Mouse (Mus musculus) kidney, postnatal 36 days (tissue): ENCODE measurements around the gene Bpifa1.
"Not testable (repeated sequence)": the region's sequence is repeated elsewhere in the genome, so short reads cannot be mapped to it uniquely, and the experiment has no call there.

Source experiments
- DNase-seq, 2 experiments: peaks; one replicate each; pipeline ENCODE4 v3.0.0; 2021 to 2022; ENCODE audit warnings: mixed read lengths in 2 of 2

The Bpifa1 gene

DNA sequence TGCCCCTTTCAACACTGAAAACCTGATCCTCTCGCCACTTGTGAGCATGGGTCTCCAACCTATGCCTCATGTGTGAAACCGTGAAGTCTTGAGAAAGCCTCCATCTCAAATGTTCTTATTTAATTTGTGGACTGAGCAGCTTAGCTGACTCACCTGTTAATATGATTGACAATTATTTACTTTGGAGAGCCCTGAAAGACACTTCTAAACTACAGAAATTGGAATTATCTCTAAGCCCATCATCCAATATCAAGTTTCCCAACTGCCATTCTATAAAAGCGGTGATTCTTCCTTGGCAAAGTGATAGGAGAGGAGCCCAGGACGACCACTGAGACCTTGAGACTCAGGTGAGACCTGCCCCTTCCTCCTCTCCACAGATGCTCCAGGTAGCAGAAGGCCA, at the start of gene Bpifa1:
Gene Bpifa1, plus strand, starts transcription at position 301 of the 400 bp plus-strand sequence.
- DNase-seq, result no peak

DNA sequence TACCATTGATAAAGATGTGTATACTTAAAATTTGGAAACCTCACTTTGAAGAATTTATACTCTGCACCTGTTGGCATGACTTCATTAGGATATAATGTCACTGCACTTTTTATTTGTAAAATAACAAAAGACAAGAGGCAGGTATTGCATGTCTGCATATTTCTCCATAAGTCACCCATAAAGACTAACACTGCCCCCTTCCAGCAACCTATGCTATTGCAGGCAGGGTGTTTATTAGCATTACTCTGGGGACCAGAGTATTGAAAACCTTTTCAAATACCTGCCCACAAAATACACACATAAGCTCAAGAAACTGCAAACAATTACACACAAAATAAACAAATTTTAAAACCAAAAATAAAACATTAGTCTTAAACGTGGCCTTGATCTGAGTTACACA, 44.9 kb upstream of the Bpifa1 start:
- DNase-seq, result peak in 1 of 2 experiments; percentile 5

DNA sequence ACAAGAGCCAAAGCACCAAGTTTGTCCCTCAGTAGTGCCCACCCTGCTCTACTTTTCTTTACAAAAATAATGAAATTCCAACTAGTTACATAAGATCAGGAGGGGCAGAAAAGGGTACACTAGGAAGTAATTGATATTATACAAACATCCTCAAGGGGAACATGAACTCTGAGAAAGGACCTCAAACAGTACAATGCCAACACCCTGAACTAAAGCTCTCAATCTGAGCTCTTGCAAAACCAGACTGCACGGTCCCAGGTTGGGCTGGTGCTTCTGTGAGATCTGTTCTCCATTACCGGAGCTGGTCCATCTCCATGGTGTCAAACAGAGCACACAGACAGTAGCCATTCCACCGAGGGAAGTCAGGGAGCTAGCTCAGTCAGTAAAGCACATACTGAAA, 25.3 kb upstream of the Bpifa1 start:
- no peak for DNase-seq

DNA sequence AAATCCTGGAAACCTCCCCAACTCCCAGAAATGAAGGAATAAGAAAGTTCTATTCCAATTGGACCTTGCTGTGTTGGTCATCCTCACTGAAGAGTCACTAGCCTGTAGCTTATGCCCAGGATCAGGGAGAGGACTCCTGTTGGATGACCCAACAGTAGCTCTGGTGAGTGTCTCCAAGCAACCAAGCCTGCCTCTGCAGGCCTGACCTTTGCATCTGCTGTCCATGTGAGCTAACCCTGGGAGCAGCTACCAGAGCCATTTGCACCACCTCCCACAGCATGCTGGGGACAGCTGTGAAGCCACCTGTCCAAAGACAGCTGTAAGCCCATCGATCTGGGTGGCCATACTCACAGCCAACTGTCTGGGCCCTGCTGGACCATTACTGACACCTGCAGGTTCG, 12.6 kb upstream of the Bpifa1 start, which contains the start of gene Bpifa3:
Gene Bpifa3, plus strand, starts transcription at position 217 of the 400 bp plus-strand sequence.
- no peak for DNase-seq

DNA sequence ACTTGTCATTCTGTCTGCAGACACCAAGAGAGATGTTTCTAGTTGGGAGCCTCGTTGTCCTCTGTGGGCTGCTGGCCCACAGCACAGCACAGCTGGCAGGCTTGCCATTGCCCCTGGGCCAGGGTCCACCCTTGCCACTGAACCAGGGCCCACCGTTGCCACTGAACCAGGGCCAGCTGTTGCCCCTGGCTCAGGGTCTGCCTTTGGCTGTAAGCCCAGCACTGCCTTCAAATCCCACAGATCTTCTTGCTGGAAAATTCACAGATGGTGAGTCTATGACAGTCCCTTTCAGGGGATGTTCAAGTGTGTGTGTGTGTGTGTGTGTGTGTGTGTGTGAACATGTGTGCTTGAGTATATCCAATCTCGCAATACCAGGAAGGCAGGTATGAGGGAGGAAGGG, 1.1 kb downstream of the Bpifa1 start:
- DNase-seq, result no peak

DNA sequence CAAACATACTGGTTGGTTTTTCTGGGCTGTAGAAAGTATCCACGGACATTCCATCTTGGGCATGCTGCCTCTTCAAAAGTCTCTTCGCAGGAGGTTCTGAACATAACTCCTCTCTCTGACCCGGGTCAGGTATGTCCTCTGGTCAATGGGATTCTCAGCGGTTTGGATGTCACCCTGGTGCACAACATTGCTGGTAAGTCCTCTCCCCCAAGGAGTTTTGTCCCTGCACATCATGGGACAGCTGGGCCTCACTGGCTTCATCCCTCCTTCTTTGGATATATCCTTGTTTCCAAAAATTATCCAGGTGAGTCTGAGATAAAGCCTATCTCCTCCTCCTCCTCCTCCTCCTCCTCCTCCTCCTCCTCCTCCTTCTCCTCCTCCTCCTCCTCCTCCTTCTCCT, 4.8 kb downstream of the Bpifa1 start:
- no peak for DNase-seq

DNA sequence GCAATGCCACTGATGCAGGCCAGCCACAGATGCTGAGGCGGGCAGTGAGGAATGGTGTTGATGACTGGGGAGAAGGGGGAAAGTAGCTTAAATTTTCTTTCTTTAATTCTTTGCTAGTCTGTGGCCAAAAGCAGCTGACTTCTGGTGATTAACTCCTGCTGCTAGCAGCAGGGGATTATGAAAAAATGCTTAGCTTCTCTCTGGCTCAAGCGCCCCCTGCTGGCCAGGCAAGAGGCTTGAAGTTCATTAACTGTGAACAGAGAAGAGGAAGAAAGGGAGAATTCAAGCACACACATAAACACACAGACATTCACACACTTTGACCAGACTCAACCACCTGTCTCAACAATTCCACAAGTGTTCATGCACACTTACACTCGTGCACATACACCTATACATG, 15.8 kb downstream of the Bpifa1 start:
- DNase-seq, result peak; percentile 3 to 72

DNA sequence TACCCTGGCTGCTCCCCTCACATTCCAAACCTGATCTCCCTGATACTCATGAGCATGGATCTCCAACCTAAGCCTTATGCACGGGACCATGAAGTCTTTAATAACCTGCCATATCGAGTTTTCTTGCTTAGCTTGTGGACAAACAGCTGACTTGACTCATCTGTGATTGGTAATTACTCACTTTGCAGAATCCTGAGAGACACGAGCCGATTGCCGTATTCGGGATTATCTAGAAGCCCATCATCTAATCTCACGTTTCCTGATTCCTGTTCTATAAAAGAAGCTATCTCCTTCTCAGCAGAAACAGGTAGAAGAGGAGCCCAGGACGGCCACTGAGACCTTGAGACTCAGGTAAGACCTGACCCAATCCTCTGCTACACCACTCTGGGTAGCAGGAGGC, 19.6 kb downstream of the Bpifa1 start, which contains the start of gene Bpifa5:
Gene Bpifa5, plus strand, starts transcription at position 301 of the 400 bp plus-strand sequence.
- DNase-seq, result no peak

DNA sequence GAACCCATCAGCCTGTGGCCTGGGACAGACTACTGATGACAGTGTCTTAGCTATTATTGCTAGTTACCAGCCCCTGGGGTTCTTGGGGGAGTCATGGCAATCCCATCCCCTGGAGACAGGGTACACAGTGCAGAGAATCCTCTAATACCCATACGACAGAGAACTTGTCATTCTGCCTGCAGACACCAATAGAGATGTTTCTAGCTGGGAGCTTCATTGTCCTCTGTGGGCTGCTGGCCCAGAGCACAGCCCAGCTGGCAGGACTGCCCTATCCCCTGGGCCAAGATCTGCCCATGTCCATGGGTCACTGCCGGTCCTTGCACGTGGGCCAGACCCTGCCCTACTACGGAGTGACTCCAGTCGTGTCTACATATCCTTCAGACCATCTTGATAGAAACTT, 20.6 kb downstream of the Bpifa1 start:
- DNase-seq, result no peak

DNA sequence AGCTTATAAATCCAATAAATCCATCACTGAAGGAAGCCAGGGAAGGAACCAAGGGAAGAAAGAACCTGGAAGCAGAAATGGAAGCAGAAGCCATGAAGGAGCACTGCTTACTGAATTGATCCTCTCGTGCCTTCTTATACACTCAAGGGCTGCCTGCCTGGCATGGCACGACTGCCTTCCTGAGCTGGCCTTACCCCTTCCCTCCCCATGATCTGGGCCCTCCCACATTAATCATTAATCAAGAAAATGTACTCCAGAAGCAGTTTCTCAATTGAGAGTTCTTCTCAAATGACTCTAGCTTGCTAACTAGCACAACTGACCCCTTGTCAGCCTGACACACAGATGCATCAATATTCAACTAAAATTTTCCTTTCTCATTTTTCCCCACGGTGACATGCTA, 26.5 kb downstream of the Bpifa1 start:
- peak; percentile 40 to 72 for DNase-seq

DNA sequence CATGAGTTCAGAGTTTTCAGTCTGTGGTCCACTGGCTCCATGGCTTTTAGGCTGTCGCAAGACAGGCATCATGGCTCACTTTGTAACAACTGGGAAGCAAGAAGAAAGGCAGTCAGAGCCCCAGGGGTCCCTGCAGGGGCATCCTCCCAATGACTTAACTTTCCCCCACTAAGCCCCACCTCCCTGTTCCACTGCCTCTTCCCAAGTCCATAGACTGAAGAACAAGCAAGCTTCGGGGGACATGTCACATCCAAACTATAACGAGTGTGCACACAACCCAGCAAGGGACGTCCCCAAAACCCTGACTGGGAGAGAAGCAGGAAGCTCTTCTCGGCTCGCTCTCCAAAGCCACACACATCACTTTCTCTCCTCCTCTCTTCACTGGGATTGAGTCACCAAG, 28.9 kb downstream of the Bpifa1 start:
- DNase-seq, result no peak

DNA sequence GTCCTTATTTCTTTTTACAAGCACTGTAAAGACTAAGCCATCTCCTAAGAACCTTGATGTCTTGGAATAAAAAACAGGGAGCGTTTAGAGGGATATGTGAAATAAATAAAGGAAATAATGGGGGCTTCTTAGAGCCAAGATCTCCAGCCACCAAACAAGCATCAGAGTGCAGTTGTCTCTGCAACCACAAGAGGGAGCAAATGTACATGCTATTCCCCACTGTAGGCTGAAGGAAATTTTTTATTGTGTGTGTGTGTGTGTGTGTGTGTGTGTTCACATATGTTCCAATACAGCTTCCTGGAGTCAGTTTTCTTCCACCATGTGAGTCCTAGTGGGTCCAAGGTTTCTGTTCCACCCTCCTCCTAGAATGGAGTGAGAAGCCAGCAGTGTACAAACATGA, 30.6 kb downstream of the Bpifa1 start:
- DNase-seq, result peak; percentile 7 to 60

DNA sequence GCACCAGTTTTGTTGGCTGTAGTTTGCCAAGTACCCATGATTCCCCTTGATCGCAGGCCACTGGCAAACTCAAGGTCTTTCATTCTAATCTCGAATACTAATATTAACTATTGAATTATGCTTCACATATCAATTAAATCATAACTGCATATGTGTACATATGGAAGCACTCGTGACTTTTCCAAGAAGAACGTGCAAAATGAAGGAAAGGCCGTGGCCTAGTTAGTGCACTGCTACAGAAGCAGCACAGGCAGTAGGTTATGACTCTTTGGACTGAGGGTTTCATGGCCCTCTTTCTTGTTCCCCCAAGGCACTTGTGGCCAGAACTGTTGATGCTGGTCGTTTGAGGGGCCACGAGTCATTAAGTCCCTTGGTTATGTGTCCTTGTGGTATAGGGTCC, 39.2 kb downstream of the Bpifa1 start:
- DNase-seq, result not testable (repeated sequence)

DNA sequence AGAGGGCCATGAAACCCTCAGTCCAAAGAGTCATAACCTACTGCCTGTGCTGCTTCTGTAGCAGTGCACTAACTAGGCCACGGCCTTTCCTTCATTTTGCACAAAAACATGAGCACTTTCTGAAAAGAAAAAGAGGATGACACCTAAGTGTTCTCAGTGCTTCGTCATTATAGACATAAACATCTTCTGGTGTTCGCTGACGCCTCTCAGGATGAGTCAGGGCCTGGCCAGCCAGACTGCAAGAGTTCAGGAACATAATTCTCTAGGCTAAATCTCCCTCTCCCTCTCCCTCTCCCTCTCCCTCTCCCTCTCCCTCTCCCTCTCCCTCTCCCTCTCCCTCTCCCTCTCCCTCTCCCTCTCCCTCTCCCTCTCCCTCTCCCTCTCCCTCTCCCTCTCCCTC, 40.4 kb downstream of the Bpifa1 start:
- not testable (repeated sequence) for DNase-seq

DNA sequence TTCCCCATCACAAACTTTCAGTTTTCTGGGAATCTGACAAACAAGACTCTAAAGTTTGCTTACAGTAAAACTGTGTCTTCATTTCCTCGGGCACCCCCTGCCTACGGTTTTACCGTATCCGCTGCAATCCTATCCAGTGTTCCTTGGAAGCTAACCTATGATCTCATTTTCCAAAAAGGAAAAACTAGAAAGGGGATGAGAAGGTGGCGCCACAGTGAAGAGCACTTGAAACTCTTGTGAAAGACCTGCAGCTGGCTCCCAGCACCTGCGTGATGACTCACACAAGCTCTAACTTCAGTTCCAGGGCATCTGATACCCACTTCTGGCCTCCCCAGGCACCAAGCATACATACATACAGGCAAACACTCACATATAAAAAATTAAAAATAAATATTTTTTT, 42.6 kb downstream of the Bpifa1 start:
- no peak for DNase-seq

DNA sequence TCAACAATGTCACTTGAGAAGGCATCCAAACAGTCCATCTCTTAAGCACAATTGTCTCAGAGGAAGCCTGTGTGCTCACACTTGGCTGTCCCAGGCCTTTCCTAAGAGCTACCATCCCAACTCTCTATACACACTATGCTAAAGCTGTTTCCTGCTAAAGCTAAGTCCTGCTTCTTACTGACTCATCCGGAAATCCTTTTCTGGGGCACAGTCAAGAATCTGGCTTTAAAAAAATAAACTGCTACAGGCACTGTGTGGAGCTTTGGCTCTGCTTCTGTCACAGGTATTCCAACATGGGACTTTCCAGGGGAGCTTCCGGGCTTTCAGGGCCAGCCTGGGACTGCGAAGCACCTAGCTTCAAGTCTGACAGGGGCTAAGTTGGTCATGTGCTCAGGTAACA, 43.1 kb downstream of the Bpifa1 start:
- no peak for DNase-seq

DNA sequence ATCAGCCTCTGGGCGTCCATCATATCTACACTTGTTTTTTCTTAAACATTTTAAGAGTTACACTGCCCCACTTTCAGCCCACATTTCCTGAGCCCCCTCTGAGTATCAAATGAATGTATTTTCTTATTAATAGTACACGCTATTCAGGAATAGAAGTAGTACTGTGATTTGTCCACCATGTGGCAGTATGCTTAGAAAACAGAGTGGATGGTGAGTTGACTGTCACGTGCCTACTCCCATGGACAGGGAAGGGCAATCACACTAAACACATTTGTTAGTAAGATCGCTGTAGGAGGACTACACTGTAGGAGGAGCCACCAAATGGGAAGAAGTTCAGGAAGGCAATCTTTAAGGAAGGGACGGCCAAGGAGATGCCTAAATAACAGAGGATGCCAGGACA, 44.8 kb downstream of the Bpifa1 start:
- DNase-seq, result no peak

DNA sequence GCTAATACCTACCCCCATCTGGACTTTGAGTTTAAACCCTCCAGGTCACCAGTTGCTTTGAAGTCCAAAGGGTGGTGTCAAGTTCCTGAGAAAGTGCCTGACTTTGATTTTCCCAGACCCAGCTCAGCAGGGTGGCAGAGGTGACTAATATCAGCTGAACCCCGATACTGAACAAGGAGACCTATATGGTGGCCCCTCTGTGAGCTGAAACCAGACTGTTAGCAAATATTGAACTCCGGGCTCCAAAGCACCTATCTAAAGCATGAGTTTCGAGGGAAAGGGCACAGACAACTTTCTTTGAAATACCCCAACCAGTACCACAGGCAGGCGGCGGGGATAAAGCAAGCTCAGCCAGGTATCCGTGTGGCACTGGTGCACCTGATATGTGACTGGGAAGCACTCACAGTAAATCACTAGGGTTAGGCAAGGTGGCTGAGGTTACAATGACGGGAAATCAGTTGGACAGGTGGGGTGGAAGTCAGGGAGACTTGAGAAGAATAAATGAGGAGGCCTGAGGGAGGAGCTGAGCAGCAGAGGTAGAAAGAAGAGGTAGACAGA, 47.3 kb downstream of the Bpifa1 start:
- no peak for DNase-seq

DNA sequence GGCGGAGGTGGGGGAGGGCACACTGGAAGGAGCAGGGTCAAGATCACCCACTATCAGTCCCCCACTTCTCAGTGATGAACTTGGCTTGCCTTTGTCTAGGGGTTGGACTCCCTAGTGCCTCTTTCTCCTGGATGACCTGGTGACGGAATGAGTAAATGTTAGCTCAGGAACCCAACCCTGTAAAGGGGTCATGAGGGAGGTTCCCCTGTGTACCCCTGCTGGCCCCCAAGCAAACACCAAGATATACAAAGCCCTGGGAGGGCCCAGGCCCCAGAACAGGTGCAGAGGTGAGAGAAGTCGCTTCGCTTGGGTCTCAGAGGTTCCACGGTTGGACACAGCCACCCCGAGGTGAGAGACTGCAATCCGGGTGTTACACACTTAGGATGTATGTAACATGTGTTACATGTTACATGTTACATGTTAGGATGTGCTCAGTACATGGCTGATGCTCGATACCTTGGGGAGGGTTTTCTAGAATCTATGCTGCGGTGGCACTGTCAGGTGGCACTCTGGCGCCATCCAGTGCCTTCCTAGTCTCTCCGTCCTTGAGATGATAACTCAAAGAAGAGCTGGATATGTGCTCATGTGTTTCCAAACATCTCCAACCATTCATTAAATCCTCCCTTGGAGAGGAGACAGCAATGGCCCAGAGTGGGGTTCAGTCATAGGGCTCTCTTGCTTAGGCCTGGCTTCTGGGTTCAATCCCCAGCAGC, 48.0 kb downstream of the Bpifa1 start, which contains the start of gene Bpifb1:
Gene Bpifb1, plus strand, starts transcription at position 273 of the 713 bp plus-strand sequence.
- peak in 1 of 2 experiments; percentile 20 for DNase-seq

DNA sequence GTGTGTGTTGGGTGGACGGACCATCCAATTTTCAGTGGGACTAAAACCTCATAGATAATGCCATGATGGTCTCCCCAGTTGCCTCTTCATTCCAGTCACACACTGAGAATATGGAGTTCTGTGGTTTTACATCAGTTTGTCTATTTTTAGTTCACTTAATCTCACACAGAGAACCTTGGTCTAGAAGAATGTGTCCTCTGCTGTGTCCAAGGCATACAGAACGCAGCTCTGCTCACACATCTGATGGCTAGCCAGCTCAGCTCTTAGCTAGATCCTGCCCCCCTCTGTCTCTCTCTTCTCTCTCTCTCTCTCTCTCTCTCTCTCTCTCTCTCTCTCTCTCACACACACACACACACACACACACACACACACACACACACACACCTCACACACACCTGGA, 49.5 kb downstream of the Bpifa1 start:
- no peak for DNase-seq

DNA sequence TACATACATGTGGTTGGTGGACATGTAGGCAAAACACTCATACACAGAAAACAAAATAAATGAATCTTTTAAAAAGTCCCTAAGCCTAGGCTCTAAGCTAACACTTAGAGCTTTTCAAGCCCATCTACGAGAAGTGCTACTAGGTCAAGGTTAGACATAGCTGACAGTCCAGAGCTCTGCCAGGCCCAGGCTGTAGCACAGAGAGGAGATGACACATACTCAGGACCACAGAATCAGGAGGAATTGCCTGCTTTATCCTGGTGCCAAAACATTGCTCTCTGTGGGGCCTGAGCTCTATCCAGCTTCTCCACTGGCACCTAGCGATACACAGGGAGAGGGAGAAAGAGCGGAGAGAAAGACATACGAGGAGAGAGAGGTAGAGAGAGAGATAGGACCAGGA, 50.4 kb downstream of the Bpifa1 start:
- DNase-seq, result no peak

DNA sequence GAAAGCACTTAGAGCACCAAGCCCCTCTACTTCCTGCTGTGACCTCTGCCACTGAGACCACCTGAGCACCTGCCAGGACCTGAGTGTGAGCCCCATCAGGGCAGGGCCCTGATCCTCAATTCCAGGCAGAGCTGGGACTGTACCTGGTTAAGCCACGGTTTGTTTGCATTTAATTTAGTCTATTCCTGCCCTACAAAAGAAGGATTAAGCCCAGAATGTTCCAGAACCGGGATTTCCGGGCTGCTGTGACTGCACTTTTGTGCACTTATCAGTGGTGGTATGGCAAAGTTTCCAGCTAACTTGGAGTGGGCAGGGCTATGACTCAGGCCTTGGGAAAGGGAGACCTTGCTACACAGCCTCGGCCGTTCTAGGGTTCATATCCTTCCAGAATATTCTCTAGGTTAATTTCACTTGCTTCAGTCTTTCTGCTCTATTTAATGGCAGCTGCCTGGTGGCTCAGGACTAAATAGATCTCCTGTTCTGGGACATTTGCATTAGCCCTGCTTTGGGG, 51.4 kb downstream of the Bpifa1 start:
- DNase-seq, result no peak

DNA sequence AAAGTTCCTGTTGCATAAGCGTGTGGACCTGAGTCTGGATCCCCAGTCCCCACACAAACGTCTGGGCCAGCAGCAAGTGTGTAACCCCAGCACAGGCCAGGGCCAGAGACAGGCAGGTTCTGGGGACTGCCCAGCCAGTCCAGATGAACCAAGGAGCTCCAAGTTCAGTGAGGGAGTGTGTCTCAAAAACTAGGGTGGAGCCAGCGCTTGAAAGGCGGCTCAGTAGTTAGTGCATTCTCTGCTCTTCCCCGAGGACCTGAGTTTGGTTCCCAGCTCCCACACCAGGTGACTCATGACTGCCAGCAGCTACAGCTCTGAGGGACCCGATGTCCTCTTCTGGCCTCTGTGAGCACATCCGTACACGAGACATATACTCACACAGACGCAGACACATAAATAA, 54.4 kb downstream of the Bpifa1 start:
- no peak for DNase-seq
